Mouse (Mus musculus) G1E (cell line): ENCODE results near the gene Dapk1.

Experiments used
- CTCF ChIP-seq: IDR thresholded peaks from 2 replicates; pipeline ENCODE4 v1.5.1; 2012; ENCODE audit warnings: low read depth, low read length, inconsistent platforms, mixed read lengths
- GATA1 ChIP-seq: IDR thresholded peaks from 2 replicates; pipeline ENCODE4 v1.6.1; 2012; ENCODE audit warnings: borderline replicate concordance, low read length, inconsistent platforms, mixed read lengths
- GATA2 ChIP-seq: IDR thresholded peaks from 2 replicates; pipeline ENCODE4 v1.6.1; 2012; ENCODE audit warnings: low read depth, low read length, inconsistent platforms, borderline replicate concordance
- POLR2AphosphoS5 ChIP-seq: IDR thresholded peaks from 2 replicates; pipeline ENCODE4 v1.6.1; 2012; ENCODE audit warnings: low read depth, low read length, inconsistent platforms; ENCODE audit not compliant: insufficient replicate concordance
- TAL1 ChIP-seq: conservative IDR thresholded peaks from 2 replicates; pipeline ENCODE4 v1.6.1; 2012; ENCODE audit warnings: low read depth, low read length, inconsistent platforms, mixed read lengths

DNA sequence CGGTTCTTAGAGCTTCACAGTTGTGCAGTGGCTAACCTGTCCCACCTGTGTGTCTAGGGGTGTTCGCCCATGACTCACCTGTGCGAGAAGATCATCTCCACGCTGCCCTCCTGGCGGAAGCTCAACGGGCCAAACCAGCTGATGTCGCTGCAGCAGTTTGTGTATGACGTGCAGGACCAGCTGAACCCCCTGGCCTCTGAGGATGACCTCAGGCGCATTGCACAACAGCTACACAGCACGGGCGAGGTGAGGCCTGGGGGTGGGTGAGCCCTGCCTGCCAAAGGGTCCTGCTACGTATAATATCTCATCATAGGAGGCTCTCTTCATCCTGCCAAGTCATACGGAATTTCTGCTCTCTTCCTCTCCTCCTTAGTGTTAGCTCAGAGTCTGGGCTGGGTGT, 155.5 kb downstream of the Dapk1 start:
- TF ChIP-seq CTCF (no peak), TAL1 (no peak), GATA1 (no peak), GATA2 (no peak), POLR2AphosphoS5 (no peak)
